Mouse (Mus musculus): ENCODE data around the gene Asb10.

DNA sequence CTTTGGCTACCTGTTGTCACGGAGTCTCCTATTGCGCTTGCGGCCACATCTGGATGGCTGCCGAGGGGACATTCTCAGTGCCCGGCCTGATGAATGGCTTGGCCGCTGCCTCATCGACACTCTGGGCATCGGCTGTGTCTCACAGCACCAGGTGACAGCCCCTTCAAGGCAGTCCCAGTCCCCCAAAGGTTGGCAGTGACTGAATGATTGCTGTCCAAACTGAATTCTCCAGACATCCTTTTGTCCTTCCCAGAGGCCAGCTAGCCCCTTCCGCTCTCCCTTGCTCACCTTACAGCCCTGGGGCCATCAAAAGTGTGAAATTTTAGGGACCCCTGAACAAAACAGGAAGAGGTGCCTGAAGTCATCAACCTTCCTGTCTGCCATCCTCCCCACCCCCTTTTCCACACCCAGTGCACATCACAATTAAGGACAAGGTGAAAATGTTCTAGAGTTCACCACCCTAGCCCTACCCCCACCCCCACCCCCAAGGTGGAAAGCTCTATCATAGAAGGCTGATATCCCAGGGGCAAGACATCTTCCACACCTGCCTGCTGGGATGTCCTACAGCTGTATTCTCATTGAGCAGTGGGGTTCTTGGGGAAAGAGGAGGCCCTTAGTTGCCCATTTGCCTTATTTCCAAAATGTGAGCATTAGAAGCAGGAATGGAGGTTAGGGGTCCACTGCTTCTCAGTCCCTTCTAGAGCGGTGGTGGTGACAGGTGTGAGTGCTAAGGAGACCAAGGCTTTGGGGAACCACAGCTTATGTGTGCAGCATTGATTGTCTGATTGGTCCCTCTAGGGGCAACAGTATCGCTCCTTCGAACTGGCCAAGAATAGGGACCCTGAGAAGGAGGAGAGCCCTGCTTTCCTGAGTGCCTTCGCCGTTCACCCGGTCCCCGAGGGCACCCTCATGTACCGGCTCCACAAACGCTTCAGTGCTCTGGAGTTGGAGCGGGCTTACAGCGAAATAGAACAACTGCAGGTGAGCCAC is 49.0 kb upstream of the Asb10 start:
- no peak for TF ChIP-seq CTCF (IDR thresholded peaks at IDR 0.05)
- no peak for TF ChIP-seq EP300 (IDR thresholded peaks at IDR 0.05)
